Mouse (Mus musculus) bone marrow, adult 2 months (tissue): Measurements from ENCODE around the gene Birc5. TPM values are rescaled to one million over a fixed set of nuclear protein-coding genes. Genes with fewer than 3 reads are reported as not detected.

ENCODE experiments used
- H3K27ac ChIP-seq: fragments of 200-500 bp; 2 replicates; pipeline ENCODE4 v1.5.1; 2012; ENCODE audit warnings: low read depth, mild to moderate bottlenecking, control low read depth, inconsistent platforms, low read length; ENCODE audit not compliant: control insufficient read depth, poor library complexity, insufficient read depth
- H3K4me1 ChIP-seq: fragments of 200-500 bp; 2 replicates; pipeline ENCODE4 v1.6.1; 2011; ENCODE audit warnings: low read length; ENCODE audit not compliant: control insufficient read depth, insufficient read depth
- H3K4me3 ChIP-seq: fragments of 200-500 bp; replicated peaks from 2 replicates; pipeline ENCODE3; 2011; ENCODE audit warnings: mild to moderate bottlenecking, low read depth, low read length, control low read depth; ENCODE audit not compliant: control insufficient read depth
- CTCF ChIP-seq: fragments of 200-500 bp; IDR thresholded peaks from 2 replicates; pipeline ENCODE4 v1.5.1; 2011; ENCODE audit warnings: low read length, control low read depth; ENCODE audit not compliant: control insufficient read depth, insufficient read depth
- POLR2A ChIP-seq: fragments of 200-500 bp; IDR thresholded peaks from 2 replicates; pipeline ENCODE4 v1.6.1; 2011; ENCODE audit warnings: low read depth, mild to moderate bottlenecking, control low read depth, low read length, borderline replicate concordance; ENCODE audit not compliant: control insufficient read depth
- WGBS: fragments of 180-500 bp; shearing (Covaris S2); methylation state at CpG from one replicate; pipeline ENCODE4 v1.1.7; 2018; 5-methylcytosine and 5-hydroxymethylcytosine counted together
- polyA plus RNA-seq: library from polyadenylated mRNA; stranded (reverse); fragments of >200 nt; gene quantifications from 2 replicates; pipeline ENCODE4 v1.2.4, GENCODE M21; 2011; ENCODE audit warnings: low replicate concordance; ENCODE audit not compliant: missing spikeins, insufficient read depth, insufficient read length

The Birc5 gene
- polyA plus RNA-seq = 390 and 403 TPM in 2 replicates

- under 1% methylated on average over 51 of the region's 51 CpGs for WGBS
- H3K4me3 ChIP-seq = peak within 1 kb of the TSS; percentile 88
- peak within 1 kb of the TSS; percentile 88 for H3K27ac ChIP-seq
- peak; percentile 94 for TF ChIP-seq POLR2A
- no peak for TF ChIP-seq CTCF
- H3K4me1 ChIP-seq = no peaks in the 10 kb centered on the region; the same call in 1 of the 2 replicates
Measured at GRCm38 (mm10) chr11:117848985-117849671, at the start of gene Birc5. Gene Birc5 (plus strand): TSS chr11:117849251.

GRCm38 (mm10) chr11:117800038-117800437 is 49.0 kb upstream of the Birc5 start:
- TF ChIP-seq POLR2A (no peak), CTCF (no peak)
- Histone ChIP-seq H3K4me1 (peaks cover 9% of the 10 kb centered on the region), H3K27ac (no peak overlapping the region), H3K4me3 (no peak overlapping the region)
- 90% methylated on average over 7 of the region's 7 CpGs for WGBS

- 90% methylated on average over 7 of the region's 7 CpGs for whole genome bisulfite sequencing
Measured at GRCm38 (mm10) chr11:117801650-117802049, 47.4 kb upstream of the Birc5 start.

GRCm38 (mm10) chr11:117803166-117803688 is 45.8 kb upstream of the Birc5 start:
- H3K4me3 ChIP-seq = no peak overlapping the region
- WGBS = 82% methylated on average over 3 of the region's 3 CpGs
- no peak overlapping the region for H3K27ac ChIP-seq
- TF ChIP-seq POLR2A (no peak), CTCF (no peak)
- H3K4me1 ChIP-seq = peaks cover 5% of the 10 kb centered on the region; the same call in 1 of the 2 replicates

More at GRCm38 (mm10) chr11:117801650-117802049, 47.4 kb upstream of the Birc5 start:
- no peak overlapping the region for H3K27ac ChIP-seq
- H3K4me3 ChIP-seq = no peak overlapping the region
- peaks cover 9% of the 10 kb centered on the region for H3K4me1 ChIP-seq
- no peak for TF ChIP-seq POLR2A
- TF ChIP-seq CTCF = no peak

GRCm38 (mm10) chr11:117806781-117807180 is 42.3 kb upstream of the Birc5 start:
- Histone ChIP-seq H3K4me3 (no peak overlapping the region), H3K4me1 (peaks cover 6% of the 10 kb centered on the region), H3K27ac (no peak overlapping the region)
- TF ChIP-seq POLR2A (no peak), CTCF (no peak)
- 94% methylated on average over 6 of the region's 6 CpGs for WGBS

- TF ChIP-seq CTCF (no peak), POLR2A (peak; percentile 76; the same call in 1 of the 2 replicates)
- H3K4me3 ChIP-seq = peak within 1 kb of the TSS; percentile 74
- H3K27ac ChIP-seq = peak within 1 kb of the TSS; percentile 86
- under 1% methylated on average over 75 of the region's 75 CpGs for WGBS
- H3K4me1 ChIP-seq = peaks cover 12% of the 10 kb centered on the region
Measured at GRCm38 (mm10) chr11:117809407-117810311, 39.4 kb upstream of the Birc5 start, which contains the start of the genes Gm20708 and Syngr2. Gene Gm20708 (plus strand): TSS chr11:117809668. Gene Syngr2 (plus strand): TSS chr11:117809668.

- H3K4me1 ChIP-seq = peaks cover 12% of the 10 kb centered on the region
- H3K4me3 ChIP-seq = peak overlapping the region; percentile 74
- peak; percentile 37; the same call in 1 of the 2 replicates for TF ChIP-seq POLR2A
- peak; percentile 39; the same call in 1 of the 2 replicates for TF ChIP-seq CTCF
- WGBS = under 1% methylated on average over 21 of the region's 21 CpGs
- H3K27ac ChIP-seq = peak overlapping the region; percentile 86
Measured at GRCm38 (mm10) chr11:117810401-117811046, 38.5 kb upstream of the Birc5 start.
